Mouse (Mus musculus): Measurements from ENCODE around the gene Bcl2l11. TPM values are rescaled to one million over a fixed set of nuclear protein-coding genes. Genes with fewer than 3 reads are reported as not detected.

Gene Bcl2l11
- polyA plus RNA-seq, 1 experiment, result 0.67 TPM

DNA sequence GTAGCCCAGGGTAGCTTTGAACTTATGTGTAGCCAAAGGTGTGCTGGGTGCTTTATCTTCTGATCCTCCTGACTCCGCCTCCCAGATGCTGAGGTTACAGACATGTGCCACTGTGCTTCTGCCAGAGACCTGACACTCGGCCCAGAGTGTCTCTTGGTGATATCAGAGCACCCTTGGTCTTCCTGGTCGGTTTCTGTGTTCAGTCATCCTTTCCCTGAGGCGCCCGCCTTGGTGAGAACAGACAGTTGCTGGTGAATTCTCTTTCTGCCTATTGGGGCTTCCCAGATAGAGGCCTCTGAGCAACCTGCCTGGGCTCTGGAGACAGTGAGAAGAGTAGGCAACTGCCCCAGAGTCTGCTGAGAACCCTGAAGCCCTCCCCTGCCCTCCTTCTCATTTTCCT is 6.8 kb downstream of the Bcl2l11 start:
- no peak overlapping the region for H3K4me3 ChIP-seq (replicated peaks)
- H3K27me3 ChIP-seq (ENCODE audit: control insufficient read depth), result peaks cover 3% of the 10 kb centered on the region; the same call in 1 of the 2 replicates
- peaks cover 77% of the 10 kb centered on the region for H3K36me3 ChIP-seq (ENCODE audit: control insufficient read depth)
- H3K4me1 ChIP-seq (ENCODE audit: control insufficient read depth), result peaks cover 19% of the 10 kb centered on the region
- H3K9me3 ChIP-seq (ENCODE audit: control insufficient read depth, low read length), result no peaks in the 10 kb centered on the region
- TF ChIP-seq TAL1 (IDR thresholded peaks at IDR 0.05; ENCODE audit: low read length) (no peak), GATA1 (IDR thresholded peaks at IDR 0.05; ENCODE audit: low read length) (no peak)

- TF ChIP-seq GATA1 (IDR thresholded peaks at IDR 0.05; ENCODE audit: low read length), result no peak
- TF ChIP-seq TAL1 (IDR thresholded peaks at IDR 0.05; ENCODE audit: low read length), result no peak
- no peak overlapping the region for H3K4me3 ChIP-seq (replicated peaks)
- peaks cover 7% of the 10 kb centered on the region for H3K4me1 ChIP-seq (ENCODE audit: control insufficient read depth)
- H3K36me3 ChIP-seq (ENCODE audit: control insufficient read depth), result peaks cover 80% of the 10 kb centered on the region
- H3K27me3 ChIP-seq (ENCODE audit: control insufficient read depth), result no peaks in the 10 kb centered on the region
- no peaks in the 10 kb centered on the region for H3K9me3 ChIP-seq (ENCODE audit: control insufficient read depth, low read length)
These were observed 8.0 kb downstream of the Bcl2l11 start for GRCm38 (mm10) chr2:128133865-128134264.

- no peaks in the 10 kb centered on the region for H3K27me3 ChIP-seq (ENCODE audit: control insufficient read depth)
- TF ChIP-seq GATA1 (IDR thresholded peaks at IDR 0.05; ENCODE audit: low read length) (no peak), TAL1 (IDR thresholded peaks at IDR 0.05; ENCODE audit: low read length) (no peak)
- peaks cover 80% of the 10 kb centered on the region for H3K36me3 ChIP-seq (ENCODE audit: control insufficient read depth)
- no peak overlapping the region for H3K4me3 ChIP-seq (replicated peaks)
- no peaks in the 10 kb centered on the region for H3K9me3 ChIP-seq (ENCODE audit: control insufficient read depth, low read length)
- peaks cover 8% of the 10 kb centered on the region for H3K4me1 ChIP-seq (ENCODE audit: control insufficient read depth)
These were observed 8.6 kb downstream of the Bcl2l11 start for GRCm38 (mm10) chr2:128134474-128134873.

DNA sequence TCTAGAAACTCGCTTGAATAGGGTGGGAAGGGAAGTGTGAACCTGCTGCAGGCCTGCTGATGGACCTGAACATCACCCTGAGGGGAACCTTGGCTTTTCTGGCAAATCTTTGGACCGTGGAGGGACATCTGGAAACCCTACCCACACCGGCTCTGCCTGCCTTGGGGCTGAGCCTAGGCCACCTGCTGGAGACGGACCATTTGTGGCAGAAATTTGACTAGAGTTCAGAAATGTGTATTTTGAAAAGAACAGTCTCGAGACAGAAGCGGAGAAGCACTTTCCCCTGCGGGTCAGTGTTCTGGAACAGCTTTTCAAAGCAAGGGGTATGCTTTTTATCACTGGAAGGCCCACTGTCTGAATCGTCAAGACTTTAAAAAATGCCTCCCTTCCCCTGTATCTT is 9.1 kb downstream of the Bcl2l11 start:
- Histone ChIP-seq H3K4me3 (replicated peaks) (no peak overlapping the region), H3K9me3 (ENCODE audit: control insufficient read depth, low read length) (no peaks in the 10 kb centered on the region), H3K27me3 (ENCODE audit: control insufficient read depth) (no peaks in the 10 kb centered on the region), H3K36me3 (ENCODE audit: control insufficient read depth) (peaks cover 79% of the 10 kb centered on the region), H3K4me1 (ENCODE audit: control insufficient read depth) (peaks cover 10% of the 10 kb centered on the region)
- TF ChIP-seq TAL1 (IDR thresholded peaks at IDR 0.05; ENCODE audit: low read length) (no peak), GATA1 (IDR thresholded peaks at IDR 0.05; ENCODE audit: low read length) (no peak)

GRCm38 (mm10) chr2:128136769-128137433 is 11.1 kb downstream of the Bcl2l11 start:
- H3K4me1 ChIP-seq (ENCODE audit: control insufficient read depth), result peaks cover 10% of the 10 kb centered on the region
- TF ChIP-seq TAL1 (IDR thresholded peaks at IDR 0.05; ENCODE audit: low read length) (no peak), GATA1 (IDR thresholded peaks at IDR 0.05; ENCODE audit: low read length) (no peak)
- H3K9me3 ChIP-seq (ENCODE audit: control insufficient read depth, low read length), result no peaks in the 10 kb centered on the region
- peaks cover 67% of the 10 kb centered on the region for H3K36me3 ChIP-seq (ENCODE audit: control insufficient read depth)
- no peaks in the 10 kb centered on the region for H3K27me3 ChIP-seq (ENCODE audit: control insufficient read depth)
- H3K4me3 ChIP-seq (replicated peaks), result no peak overlapping the region

DNA sequence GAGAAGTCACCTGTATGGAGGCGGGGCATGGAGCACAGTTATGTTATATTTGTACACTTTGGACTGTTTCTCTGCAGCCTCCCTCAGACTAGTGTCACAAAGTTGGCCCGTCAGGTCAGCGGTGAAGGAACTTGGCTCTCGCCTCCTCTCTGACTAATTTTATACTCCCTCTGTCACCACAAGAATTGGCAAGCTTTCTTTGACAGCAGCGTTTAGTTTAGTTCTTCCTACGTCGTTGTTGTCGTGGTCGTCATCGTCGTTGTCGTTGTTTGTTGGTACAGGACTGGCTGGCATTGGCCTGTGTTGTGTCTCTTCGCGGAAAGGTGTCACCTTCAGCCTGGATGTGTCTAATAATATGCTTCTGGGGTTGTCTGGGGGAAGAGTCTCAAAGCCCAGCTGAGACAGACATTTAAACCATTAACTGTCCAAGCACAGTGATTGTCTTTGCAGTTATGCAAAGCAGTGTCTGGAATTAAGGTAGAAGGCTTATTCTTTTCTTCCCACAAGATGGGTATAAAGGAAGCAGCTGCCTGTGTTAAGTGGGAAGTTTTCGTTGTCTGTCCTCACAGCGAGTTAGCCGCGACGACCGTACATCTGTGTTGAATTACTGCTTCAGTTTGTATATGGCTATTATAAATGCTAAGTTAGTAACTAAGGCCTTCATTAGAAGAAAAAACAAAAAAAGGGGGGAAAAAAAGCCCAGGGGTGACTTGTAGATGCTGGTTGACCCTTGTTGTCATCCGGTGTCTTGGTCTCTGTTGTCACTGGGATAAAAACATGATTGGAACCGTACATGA is 11.8 kb downstream of the Bcl2l11 start:
- Histone ChIP-seq H3K27me3 (ENCODE audit: control insufficient read depth) (no peaks in the 10 kb centered on the region), H3K4me1 (ENCODE audit: control insufficient read depth) (peaks cover 13% of the 10 kb centered on the region), H3K9me3 (ENCODE audit: control insufficient read depth, low read length) (no peaks in the 10 kb centered on the region), H3K36me3 (ENCODE audit: control insufficient read depth) (peaks cover 68% of the 10 kb centered on the region), H3K4me3 (replicated peaks) (no peak overlapping the region)
- TF ChIP-seq GATA1 (IDR thresholded peaks at IDR 0.05; ENCODE audit: low read length) (no peak), TAL1 (IDR thresholded peaks at IDR 0.05; ENCODE audit: low read length) (no peak)

DNA sequence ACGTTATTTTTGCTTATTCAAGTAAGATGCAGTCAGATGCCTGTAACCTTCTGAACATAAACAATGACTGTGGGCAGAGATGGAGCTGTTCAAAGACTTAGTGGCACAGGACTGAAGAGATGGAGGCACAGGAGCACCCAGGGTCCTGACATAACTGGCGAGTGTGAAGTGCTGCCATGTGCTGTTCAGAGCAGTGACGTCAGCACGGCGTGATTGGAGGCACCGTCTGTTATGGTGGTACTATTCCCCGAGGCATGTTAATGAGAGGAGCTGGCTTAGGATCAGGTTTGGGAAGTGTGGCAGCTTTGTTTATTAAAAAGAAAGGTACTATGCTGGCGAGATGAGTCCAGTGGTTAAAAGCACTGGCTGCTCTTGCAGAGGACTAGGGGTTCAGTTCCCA is 13.1 kb downstream of the Bcl2l11 start:
- Histone ChIP-seq H3K4me1 (ENCODE audit: control insufficient read depth) (peaks cover 24% of the 10 kb centered on the region), H3K36me3 (ENCODE audit: control insufficient read depth) (peaks cover 71% of the 10 kb centered on the region), H3K9me3 (ENCODE audit: control insufficient read depth, low read length) (no peaks in the 10 kb centered on the region), H3K4me3 (replicated peaks) (no peak overlapping the region), H3K27me3 (ENCODE audit: control insufficient read depth) (no peaks in the 10 kb centered on the region)
- TF ChIP-seq TAL1 (IDR thresholded peaks at IDR 0.05; ENCODE audit: low read length) (no peak), GATA1 (IDR thresholded peaks at IDR 0.05; ENCODE audit: low read length) (no peak)

GRCm38 (mm10) chr2:128139781-128140180 is 13.9 kb downstream of the Bcl2l11 start:
- no peak for TF ChIP-seq TAL1 (IDR thresholded peaks at IDR 0.05; ENCODE audit: low read length)
- TF ChIP-seq GATA1 (IDR thresholded peaks at IDR 0.05; ENCODE audit: low read length), result no peak
- Histone ChIP-seq H3K4me1 (ENCODE audit: control insufficient read depth) (peaks cover 32% of the 10 kb centered on the region), H3K4me3 (replicated peaks) (no peak overlapping the region), H3K36me3 (ENCODE audit: control insufficient read depth) (peaks cover 71% of the 10 kb centered on the region), H3K27me3 (ENCODE audit: control insufficient read depth) (no peaks in the 10 kb centered on the region), H3K9me3 (ENCODE audit: control insufficient read depth, low read length) (no peaks in the 10 kb centered on the region)

- no peaks in the 10 kb centered on the region for H3K9me3 ChIP-seq (ENCODE audit: control insufficient read depth, low read length)
- no peaks in the 10 kb centered on the region for H3K27me3 ChIP-seq (ENCODE audit: control insufficient read depth)
- peaks cover 67% of the 10 kb centered on the region for H3K36me3 ChIP-seq (ENCODE audit: control insufficient read depth)
- H3K4me3 ChIP-seq (replicated peaks), result no peak overlapping the region
- peaks cover 35% of the 10 kb centered on the region for H3K4me1 ChIP-seq (ENCODE audit: control insufficient read depth)
- TF ChIP-seq GATA1 (IDR thresholded peaks at IDR 0.05; ENCODE audit: low read length), result no peak
- TF ChIP-seq TAL1 (IDR thresholded peaks at IDR 0.05; ENCODE audit: low read length), result no peak
These were observed 14.3 kb downstream of the Bcl2l11 start for GRCm38 (mm10) chr2:128140183-128140582.
